Mouse (Mus musculus): ENCODE data around the gene Lipa. TPM values are rescaled to one million over a fixed set of nuclear protein-coding genes. Genes with fewer than 3 reads are reported as not detected.

Lipa gene
- polyA plus RNA-seq, 1 experiment from 2014 or later = 16.8 TPM

- H3K4me1 ChIP-seq = no peaks in the 10 kb centered on the region
- peaks cover 2% of the 10 kb centered on the region; the same call in 1 of the 2 replicates for H3K36me3 ChIP-seq (replicated peaks)
- no peak for ATAC-seq (ENCODE audit: low FRiP score)
- no peak overlapping the region for H3K4me2 ChIP-seq
- H3K27ac ChIP-seq = no peak overlapping the region
- no peaks in the 10 kb centered on the region for H3K27me3 ChIP-seq
- no peak overlapping the region for H3K4me3 ChIP-seq (replicated peaks)
- H3K9me3 ChIP-seq = no peaks in the 10 kb centered on the region
- WGBS = 90% methylated on average over 3 of the region's 3 CpGs
- no peak overlapping the region for H3K9ac ChIP-seq
These were observed 7.6 kb downstream of the Lipa start for GRCm38 (mm10) chr19:34519646-34520045.

- H3K9ac ChIP-seq = no peak overlapping the region
- H3K9me3 ChIP-seq = no peaks in the 10 kb centered on the region
- no peak overlapping the region for H3K27ac ChIP-seq
- 84% methylated on average over 3 of the region's 3 CpGs for WGBS
- no peaks in the 10 kb centered on the region for H3K27me3 ChIP-seq
- no peak overlapping the region for H3K4me2 ChIP-seq
- H3K4me1 ChIP-seq = no peaks in the 10 kb centered on the region
- H3K36me3 ChIP-seq (replicated peaks) = peaks cover 2% of the 10 kb centered on the region; the same call in 1 of the 2 replicates
- no peak overlapping the region for H3K4me3 ChIP-seq (replicated peaks)
- no peak for ATAC-seq (ENCODE audit: low FRiP score)
These were observed 8.5 kb downstream of the Lipa start for GRCm38 (mm10) chr19:34518786-34519185.

GRCm38 (mm10) chr19:34517812-34518594 is 9.3 kb downstream of the Lipa start:
- Histone ChIP-seq H3K27me3 (no peaks in the 10 kb centered on the region), H3K4me2 (no peak overlapping the region), H3K27ac (no peak overlapping the region), H3K9me3 (no peaks in the 10 kb centered on the region), H3K9ac (no peak overlapping the region), H3K4me1 (no peaks in the 10 kb centered on the region), H3K36me3 (replicated peaks) (peaks cover 2% of the 10 kb centered on the region; the same call in 1 of the 2 replicates), H3K4me3 (replicated peaks) (no peak overlapping the region)
- no peak for ATAC-seq (ENCODE audit: low FRiP score)
- 94% methylated on average over 13 of the region's 13 CpGs for WGBS

GRCm38 (mm10) chr19:34517197-34517596 is 10.1 kb downstream of the Lipa start:
- H3K4me3 ChIP-seq (replicated peaks) = no peak overlapping the region
- no peak overlapping the region for H3K27ac ChIP-seq
- no peaks in the 10 kb centered on the region for H3K9me3 ChIP-seq
- no peak overlapping the region for H3K4me2 ChIP-seq
- H3K9ac ChIP-seq = no peak overlapping the region
- H3K36me3 ChIP-seq (replicated peaks) = peaks cover 2% of the 10 kb centered on the region; the same call in 1 of the 2 replicates
- 94% methylated on average over 3 of the region's 3 CpGs for WGBS
- no peak for ATAC-seq (ENCODE audit: low FRiP score)
- H3K27me3 ChIP-seq = no peaks in the 10 kb centered on the region
- H3K4me1 ChIP-seq = no peaks in the 10 kb centered on the region

DNA sequence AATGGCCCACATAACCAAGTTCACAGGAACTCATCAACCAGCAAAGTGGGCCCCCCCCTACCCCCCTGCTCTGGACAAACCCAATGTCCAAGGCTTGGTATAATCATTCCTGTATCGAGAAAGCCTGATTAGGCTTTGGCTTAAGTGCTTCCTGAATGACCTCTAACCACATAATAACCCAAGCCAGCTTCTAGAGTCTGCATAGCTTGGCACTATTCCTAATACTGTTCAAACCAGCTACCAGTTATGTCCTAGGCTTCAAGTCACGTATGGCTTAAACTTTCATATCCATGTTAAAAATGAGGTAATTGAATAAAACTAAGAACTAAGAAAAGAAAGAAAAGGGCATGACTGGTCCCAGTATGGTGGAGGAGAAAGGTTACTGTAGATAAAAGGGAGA is 10.9 kb downstream of the Lipa start:
- Histone ChIP-seq H3K4me1 (no peaks in the 10 kb centered on the region), H3K27me3 (no peaks in the 10 kb centered on the region), H3K9me3 (no peaks in the 10 kb centered on the region), H3K36me3 (replicated peaks) (peaks cover 2% of the 10 kb centered on the region; the same call in 1 of the 2 replicates), H3K4me2 (no peak overlapping the region), H3K9ac (no peak overlapping the region), H3K27ac (no peak overlapping the region), H3K4me3 (replicated peaks) (no peak overlapping the region)
- no peak for ATAC-seq (ENCODE audit: low FRiP score)
- WGBS = 96% methylated on average over 2 of the region's 2 CpGs

- no peak overlapping the region for H3K27ac ChIP-seq
- H3K27me3 ChIP-seq = no peaks in the 10 kb centered on the region
- no peak for ATAC-seq (ENCODE audit: low FRiP score)
- peaks cover 4% of the 10 kb centered on the region; the same call in 1 of the 2 replicates for H3K36me3 ChIP-seq (replicated peaks)
- no peak overlapping the region for H3K4me2 ChIP-seq
- 88% methylated on average over 3 of the region's 3 CpGs for WGBS
- H3K4me1 ChIP-seq = no peaks in the 10 kb centered on the region
- H3K9ac ChIP-seq = no peak overlapping the region
- H3K4me3 ChIP-seq (replicated peaks) = no peak overlapping the region
- no peaks in the 10 kb centered on the region for H3K9me3 ChIP-seq
These were observed 11.6 kb downstream of the Lipa start for GRCm38 (mm10) chr19:34515681-34516080.

GRCm38 (mm10) chr19:34511528-34511927 is 15.7 kb downstream of the Lipa start:
- no peaks in the 10 kb centered on the region for H3K4me1 ChIP-seq
- peaks cover 8% of the 10 kb centered on the region; the same call in 1 of the 2 replicates for H3K36me3 ChIP-seq (replicated peaks)
- H3K27me3 ChIP-seq = no peaks in the 10 kb centered on the region
- H3K9ac ChIP-seq = no peak overlapping the region
- no peak overlapping the region for H3K4me3 ChIP-seq (replicated peaks)
- no peak for ATAC-seq (ENCODE audit: low FRiP score)
- WGBS = 73% methylated on average over 8 of the region's 8 CpGs
- H3K27ac ChIP-seq = no peak overlapping the region
- no peaks in the 10 kb centered on the region for H3K9me3 ChIP-seq
- H3K4me2 ChIP-seq = no peak overlapping the region

GRCm38 (mm10) chr19:34510717-34511116 is 16.6 kb downstream of the Lipa start:
- H3K9ac ChIP-seq = no peak overlapping the region
- no peak overlapping the region for H3K4me3 ChIP-seq (replicated peaks)
- ATAC-seq (ENCODE audit: low FRiP score) = no peak
- 93% methylated on average over 5 of the region's 5 CpGs for WGBS
- no peak overlapping the region for H3K27ac ChIP-seq
- no peak overlapping the region for H3K4me2 ChIP-seq
- no peaks in the 10 kb centered on the region for H3K9me3 ChIP-seq
- H3K27me3 ChIP-seq = no peaks in the 10 kb centered on the region
- peaks cover 11% of the 10 kb centered on the region; the same call in 1 of the 2 replicates for H3K36me3 ChIP-seq (replicated peaks)
- no peaks in the 10 kb centered on the region for H3K4me1 ChIP-seq

- Histone ChIP-seq H3K4me1 (no peaks in the 10 kb centered on the region), H3K27me3 (no peaks in the 10 kb centered on the region), H3K9me3 (no peaks in the 10 kb centered on the region), H3K4me3 (replicated peaks) (no peak overlapping the region), H3K27ac (no peak overlapping the region), H3K9ac (no peak overlapping the region), H3K4me2 (no peak overlapping the region), H3K36me3 (replicated peaks) (peaks cover 11% of the 10 kb centered on the region; the same call in 1 of the 2 replicates)
- no peak for ATAC-seq (ENCODE audit: low FRiP score)
- 94% methylated on average over 12 of the region's 12 CpGs for WGBS
These were observed 22.0 kb downstream of the Lipa start for GRCm38 (mm10) chr19:34505161-34505721.

- Histone ChIP-seq H3K36me3 (replicated peaks) (peaks cover 4% of the 10 kb centered on the region; the same call in 1 of the 2 replicates), H3K27me3 (no peaks in the 10 kb centered on the region), H3K4me3 (replicated peaks) (no peak overlapping the region), H3K9me3 (no peaks in the 10 kb centered on the region), H3K4me2 (no peak overlapping the region), H3K27ac (no peak overlapping the region), H3K9ac (no peak overlapping the region), H3K4me1 (no peaks in the 10 kb centered on the region)
- no peak for ATAC-seq (ENCODE audit: low FRiP score)
- 52% methylated on average over 4 of the region's 4 CpGs for WGBS
These were observed 26.5 kb downstream of the Lipa start for GRCm38 (mm10) chr19:34500763-34501162.

GRCm38 (mm10) chr19:34496353-34496752 is 30.9 kb downstream of the Lipa start:
- H3K27ac ChIP-seq = no peak overlapping the region
- no peaks in the 10 kb centered on the region for H3K9me3 ChIP-seq
- WGBS = 89% methylated on average over 1 of the region's 1 CpGs
- ATAC-seq (ENCODE audit: low FRiP score) = no peak
- H3K4me3 ChIP-seq (replicated peaks) = no peak overlapping the region
- no peak overlapping the region for H3K9ac ChIP-seq
- H3K4me2 ChIP-seq = no peak overlapping the region
- no peaks in the 10 kb centered on the region for H3K4me1 ChIP-seq
- no peaks in the 10 kb centered on the region for H3K36me3 ChIP-seq (replicated peaks)
- no peaks in the 10 kb centered on the region for H3K27me3 ChIP-seq

GRCm38 (mm10) chr19:34493859-34494258 is 33.4 kb downstream of the Lipa start:
- no peak overlapping the region for H3K9ac ChIP-seq
- H3K4me2 ChIP-seq = no peak overlapping the region
- no peaks in the 10 kb centered on the region for H3K27me3 ChIP-seq
- no peaks in the 10 kb centered on the region for H3K9me3 ChIP-seq
- no peak overlapping the region for H3K4me3 ChIP-seq (replicated peaks)
- H3K36me3 ChIP-seq (replicated peaks) = no peaks in the 10 kb centered on the region
- no peaks in the 10 kb centered on the region for H3K4me1 ChIP-seq
- WGBS = 89% methylated on average over 4 of the region's 4 CpGs
- H3K27ac ChIP-seq = no peak overlapping the region
- no peak for ATAC-seq (ENCODE audit: low FRiP score)

- 16% methylated on average over 4 of the region's 4 CpGs for whole genome bisulfite sequencing
- ATAC-seq (ENCODE audit: low FRiP score) = no peak
- Histone ChIP-seq H3K27ac (no peak overlapping the region), H3K4me1 (no peaks in the 10 kb centered on the region), H3K9ac (no peak overlapping the region), H3K9me3 (no peaks in the 10 kb centered on the region), H3K4me2 (no peak overlapping the region), H3K27me3 (0 out of 2 replicates have a peak, but pooled peaks cover 7% of the 10 kb centered on the region), H3K36me3 (replicated peaks) (no peaks in the 10 kb centered on the region), H3K4me3 (replicated peaks) (no peak overlapping the region)
These were observed 43.7 kb downstream of the Lipa start for GRCm38 (mm10) chr19:34483547-34483946.

All from forebrain, embryonic 12.5 days (tissue).